Mouse (Mus musculus): ENCODE data around the gene Dact3. TPM values are rescaled to one million over a fixed set of nuclear protein-coding genes. Genes with fewer than 3 reads are reported as not detected.

Dact3 gene
- polyA plus RNA-seq, 1 experiment, result 169 TPM

GRCm38 (mm10) chr7:16874190-16874589, 927 bp upstream of the Dact3 start:
- Histone ChIP-seq H3K4me3 (ENCODE audit: insufficient read depth, low read length) (peak overlapping the region; percentile 9; the same call in 1 of the 2 replicates), H3K27ac (ENCODE audit: insufficient read depth, low read length) (peak overlapping the region; percentile 69)
- TF ChIP-seq POLR2A (IDR thresholded peaks at IDR 0.05; ENCODE audit: extremely low read depth, insufficient read depth, low read length), result no peak
- TF ChIP-seq CTCF (IDR thresholded peaks at IDR 0.05; ENCODE audit: extremely low read depth, insufficient read depth, low read length), result peak; percentile 86

GRCm38 (mm10) chr7:16874756-16875309, 284 bp upstream of the Dact3 start:
- Histone ChIP-seq H3K4me1 (ENCODE audit: control insufficient read depth, insufficient read depth, low read length) (no peaks in the 10 kb centered on the region; the same call in 1 of the 2 replicates), H3K4me3 (ENCODE audit: insufficient read depth, low read length) (peak overlapping the region; percentile 99), H3K27ac (ENCODE audit: insufficient read depth, low read length) (peak overlapping the region; percentile 69)
- TF ChIP-seq POLR2A (IDR thresholded peaks at IDR 0.05; ENCODE audit: extremely low read depth, insufficient read depth, low read length) (peak; percentile 39; the same call in 1 of the 2 replicates), CTCF (IDR thresholded peaks at IDR 0.05; ENCODE audit: extremely low read depth, insufficient read depth, low read length) (no peak)

More at GRCm38 (mm10) chr7:16874190-16874589, 927 bp upstream of the Dact3 start:
- no peaks in the 10 kb centered on the region; the same call in 1 of the 2 replicates for H3K4me1 ChIP-seq (ENCODE audit: control insufficient read depth, insufficient read depth, low read length)

- Histone ChIP-seq H3K4me3 (ENCODE audit: insufficient read depth, low read length) (peak overlapping the region; percentile 99), H3K27ac (ENCODE audit: insufficient read depth, low read length) (peak overlapping the region; percentile 52), H3K4me1 (ENCODE audit: control insufficient read depth, insufficient read depth, low read length) (no peaks in the 10 kb centered on the region; the same call in 1 of the 2 replicates)
- TF ChIP-seq POLR2A (IDR thresholded peaks at IDR 0.05; ENCODE audit: extremely low read depth, insufficient read depth, low read length) (no peak), CTCF (IDR thresholded peaks at IDR 0.05; ENCODE audit: extremely low read depth, insufficient read depth, low read length) (no peak)
Observed at GRCm38 (mm10) chr7:16875326-16875725, 209 bp downstream of the Dact3 start.

GRCm38 (mm10) chr7:16876006-16876405, 889 bp downstream of the Dact3 start:
- Histone ChIP-seq H3K4me1 (ENCODE audit: control insufficient read depth, insufficient read depth, low read length) (no peaks in the 10 kb centered on the region; the same call in 1 of the 2 replicates), H3K4me3 (ENCODE audit: insufficient read depth, low read length) (peak overlapping the region; percentile 99), H3K27ac (ENCODE audit: insufficient read depth, low read length) (no peak overlapping the region)
- TF ChIP-seq CTCF (IDR thresholded peaks at IDR 0.05; ENCODE audit: extremely low read depth, insufficient read depth, low read length) (no peak), POLR2A (IDR thresholded peaks at IDR 0.05; ENCODE audit: extremely low read depth, insufficient read depth, low read length) (no peak)

GRCm38 (mm10) chr7:16876608-16877007, 1.5 kb downstream of the Dact3 start:
- no peak overlapping the region for H3K27ac ChIP-seq (ENCODE audit: insufficient read depth, low read length)
- H3K4me1 ChIP-seq (ENCODE audit: control insufficient read depth, insufficient read depth, low read length), result no peaks in the 10 kb centered on the region; the same call in 1 of the 2 replicates
- peak overlapping the region; percentile 99 for H3K4me3 ChIP-seq (ENCODE audit: insufficient read depth, low read length)
- no peak for TF ChIP-seq CTCF (IDR thresholded peaks at IDR 0.05; ENCODE audit: extremely low read depth, insufficient read depth, low read length)
- no peak for TF ChIP-seq POLR2A (IDR thresholded peaks at IDR 0.05; ENCODE audit: extremely low read depth, insufficient read depth, low read length)

GRCm38 (mm10) chr7:16877717-16878116, 2.6 kb downstream of the Dact3 start:
- TF ChIP-seq CTCF (IDR thresholded peaks at IDR 0.05; ENCODE audit: extremely low read depth, insufficient read depth, low read length) (no peak), POLR2A (IDR thresholded peaks at IDR 0.05; ENCODE audit: extremely low read depth, insufficient read depth, low read length) (no peak)
- Histone ChIP-seq H3K4me3 (ENCODE audit: insufficient read depth, low read length) (no peak overlapping the region), H3K4me1 (ENCODE audit: control insufficient read depth, insufficient read depth, low read length) (no peaks in the 10 kb centered on the region; the same call in 1 of the 2 replicates), H3K27ac (ENCODE audit: insufficient read depth, low read length) (no peak overlapping the region)

GRCm38 (mm10) chr7:16879796-16880547, 4.9 kb downstream of the Dact3 start:
- peak overlapping the region; percentile 28 for H3K27ac ChIP-seq (ENCODE audit: insufficient read depth, low read length)
- no peaks in the 10 kb centered on the region; the same call in 1 of the 2 replicates for H3K4me1 ChIP-seq (ENCODE audit: control insufficient read depth, insufficient read depth, low read length)
- no peak for TF ChIP-seq POLR2A (IDR thresholded peaks at IDR 0.05; ENCODE audit: extremely low read depth, insufficient read depth, low read length)

GRCm38 (mm10) chr7:16880615-16881014, 5.5 kb downstream of the Dact3 start:
- Histone ChIP-seq H3K4me3 (ENCODE audit: insufficient read depth, low read length) (no peak overlapping the region), H3K4me1 (ENCODE audit: control insufficient read depth, insufficient read depth, low read length) (no peaks in the 10 kb centered on the region; the same call in 1 of the 2 replicates), H3K27ac (ENCODE audit: insufficient read depth, low read length) (no peak overlapping the region; the same call in 1 of the 2 replicates)
- TF ChIP-seq POLR2A (IDR thresholded peaks at IDR 0.05; ENCODE audit: extremely low read depth, insufficient read depth, low read length) (no peak), CTCF (IDR thresholded peaks at IDR 0.05; ENCODE audit: extremely low read depth, insufficient read depth, low read length) (no peak)

More at GRCm38 (mm10) chr7:16879796-16880547, 4.9 kb downstream of the Dact3 start:
- no peak overlapping the region for H3K4me3 ChIP-seq (ENCODE audit: insufficient read depth, low read length)

GRCm38 (mm10) chr7:16883162-16883561, 8.0 kb downstream of the Dact3 start:
- TF ChIP-seq CTCF (IDR thresholded peaks at IDR 0.05; ENCODE audit: extremely low read depth, insufficient read depth, low read length) (no peak), POLR2A (IDR thresholded peaks at IDR 0.05; ENCODE audit: extremely low read depth, insufficient read depth, low read length) (no peak)
- no peaks in the 10 kb centered on the region for H3K4me1 ChIP-seq (ENCODE audit: control insufficient read depth, insufficient read depth, low read length)
- H3K4me3 ChIP-seq (ENCODE audit: insufficient read depth, low read length), result no peak overlapping the region
- no peak overlapping the region for H3K27ac ChIP-seq (ENCODE audit: insufficient read depth, low read length)
